Mouse (Mus musculus) neural tube, embryonic 14.5 days (tissue): ENCODE results near the gene Scd3. TPM values are rescaled to one million over a fixed set of nuclear protein-coding genes. Genes with fewer than 3 reads are reported as not detected.
A peak's percentile ranks its signal among the peaks of the same experiment; 100 is the strongest.

Experiments used
- ATAC-seq: fragments of 200-750 bp; cut with Nextera tagmentation; 2 replicates; pipeline ENCODE4 v1.8.0; 2017; ENCODE audit warnings: low read depth, mild to moderate bottlenecking, moderate TSS enrichment, moderate library complexity
- H3K27ac ChIP-seq: fragments of 300-500 bp; sonication (generic); 2 replicates; pipeline ENCODE4 v1.5.1; 2014; ENCODE audit warnings: low read depth, mild to moderate bottlenecking, control low read depth, low read length, moderate library complexity, mixed read lengths
- H3K27me3 ChIP-seq: fragments of 300-500 bp; sonication (generic); 2 replicates; pipeline ENCODE4 v1.6.1; 2014; ENCODE audit warnings: low read length; ENCODE audit not compliant: control insufficient read depth, insufficient read depth
- H3K36me3 ChIP-seq: fragments of 300-500 bp; sonication (generic); 2 replicates; pipeline ENCODE4 v1.6.1; 2014; ENCODE audit warnings: low read length, mixed read lengths; ENCODE audit not compliant: control insufficient read depth, insufficient read depth
- H3K4me1 ChIP-seq: fragments of 300-500 bp; sonication (generic); 2 replicates; pipeline ENCODE4 v1.6.1; 2014; ENCODE audit warnings: low read length; ENCODE audit not compliant: control insufficient read depth, insufficient read depth
- H3K4me2 ChIP-seq: fragments of 300-500 bp; sonication (generic); 2 replicates; pipeline ENCODE4 v1.6.1; 2014; ENCODE audit warnings: mild to moderate bottlenecking, low read depth, low read length, control low read depth
- H3K4me3 ChIP-seq: fragments of 300-500 bp; sonication (generic); 2 replicates; pipeline ENCODE4 v1.5.1; 2014; ENCODE audit warnings: low read depth, low read length, control low read depth, mixed read lengths
- H3K9ac ChIP-seq: fragments of 300-500 bp; sonication (generic); replicated peaks from 2 replicates; pipeline ENCODE4 v1.6.1; 2014; ENCODE audit warnings: low read depth, mild to moderate bottlenecking, control low read depth, low read length, mixed read lengths
- H3K9me3 ChIP-seq: fragments of 300-500 bp; sonication (generic); 2 replicates; pipeline ENCODE4 v1.6.1; 2016; ENCODE audit warnings: low read length; ENCODE audit not compliant: control insufficient read depth
- WGBS: fragments of 180-500 bp; shearing (Covaris S2); extraction: QIAGEN DNeasy Blood & Tissue Kit; methylation state at CpG from one replicate; pipeline ENCODE4 v1.1.7; 2014; 5-methylcytosine and 5-hydroxymethylcytosine counted together
- polyA plus RNA-seq: library from polyadenylated mRNA; unstranded; fragments of >200 nt; fragmentation: Nextera tagmentation; extraction: Ambion mirVana; gene quantifications from 2 replicates; pipeline ENCODE4 v1.2.1, GENCODE M21; 2014

The Scd3 gene
- polyA plus RNA-seq, 1 experiment from 2014 or later: 4.0 TPM

DNA sequence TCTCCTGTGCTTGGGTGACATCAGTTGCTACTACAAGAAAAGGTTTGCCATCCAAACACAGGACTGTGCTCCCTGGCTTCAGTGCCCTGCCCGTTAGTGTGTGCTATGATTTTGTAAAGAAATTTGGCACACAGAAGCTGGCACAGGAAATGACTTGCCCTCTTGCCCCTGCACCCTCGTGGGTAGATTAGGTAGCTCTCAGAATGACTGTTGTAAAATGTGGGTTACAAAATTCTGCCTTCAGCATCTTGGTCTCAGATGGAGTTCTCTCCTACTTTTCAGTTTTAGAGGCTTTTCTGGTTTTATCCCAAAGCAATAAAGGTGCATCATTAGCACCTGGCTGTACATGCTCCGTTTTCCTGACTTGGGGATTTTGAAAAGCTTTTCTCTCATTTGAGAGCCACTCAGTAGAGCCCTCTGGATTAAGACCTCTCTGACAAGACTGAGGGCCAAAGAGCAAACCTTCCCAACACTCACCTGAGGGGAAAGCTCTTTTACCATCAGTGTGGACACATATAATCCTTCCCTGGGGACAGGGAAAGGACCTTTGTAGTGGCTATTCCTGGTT lies 15.0 kb downstream of the Scd3 start:
- H3K9me3 ChIP-seq: no peaks in the 10 kb centered on the region
- no peak for ATAC-seq
- no peak overlapping the region for H3K4me3 ChIP-seq
- H3K27me3 ChIP-seq: no peaks in the 10 kb centered on the region
- no peak overlapping the region for H3K9ac ChIP-seq
- WGBS: 79% methylated on average over 3 of the region's 3 CpGs
- H3K4me2 ChIP-seq: no peak overlapping the region
- H3K36me3 ChIP-seq: no peaks in the 10 kb centered on the region
- H3K4me1 ChIP-seq: no peaks in the 10 kb centered on the region
- no peak overlapping the region for H3K27ac ChIP-seq

DNA sequence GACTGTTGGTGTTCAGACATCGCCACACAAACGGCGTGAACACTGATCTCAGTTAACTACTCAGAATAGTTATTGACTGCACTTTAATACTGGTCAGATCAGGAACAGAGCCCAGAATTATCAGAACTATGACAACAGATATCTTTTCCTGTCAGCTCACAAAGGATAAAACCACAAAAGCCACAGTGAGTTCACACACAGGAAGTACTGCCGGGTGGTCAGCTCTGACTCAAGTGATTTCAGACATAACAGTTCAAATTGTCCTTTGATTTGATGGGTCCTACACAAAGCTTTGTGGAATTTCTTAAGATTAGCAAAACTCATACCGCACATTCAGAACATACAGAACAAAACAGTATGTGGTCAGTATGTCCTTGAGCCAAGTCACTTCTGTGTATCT lies 22.7 kb downstream of the Scd3 start:
- no peak overlapping the region for H3K27ac ChIP-seq
- no peak overlapping the region for H3K4me2 ChIP-seq
- H3K9ac ChIP-seq: no peak overlapping the region
- no peak for ATAC-seq
- H3K4me1 ChIP-seq: no peaks in the 10 kb centered on the region
- WGBS: 96% methylated on average over 5 of the region's 5 CpGs
- H3K4me3 ChIP-seq: no peak overlapping the region
- H3K36me3 ChIP-seq: no peaks in the 10 kb centered on the region
- no peaks in the 10 kb centered on the region for H3K27me3 ChIP-seq
- H3K9me3 ChIP-seq: no peaks in the 10 kb centered on the region

DNA sequence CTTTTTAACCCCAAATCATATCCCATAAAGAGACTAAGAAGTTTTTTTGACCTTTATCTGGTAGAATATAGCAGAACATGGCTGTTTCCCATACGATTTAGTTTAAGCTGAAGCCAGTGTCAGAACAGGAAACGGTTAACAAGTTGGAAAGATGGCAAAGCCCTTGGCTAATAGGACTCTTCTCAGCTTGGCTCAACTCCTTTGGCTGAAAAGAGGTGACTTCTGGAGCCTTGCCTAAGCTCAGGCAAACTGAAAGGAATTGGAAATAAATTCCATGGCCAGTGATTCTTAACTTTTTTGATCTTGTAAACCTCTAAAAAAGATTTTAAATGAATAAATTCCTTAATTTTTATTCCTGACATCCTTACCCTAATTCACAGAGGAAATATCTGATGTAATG lies 26.7 kb downstream of the Scd3 start:
- H3K4me1 ChIP-seq: no peaks in the 10 kb centered on the region
- whole genome bisulfite sequencing: 75% methylated on average over 2 of the region's 2 CpGs
- ATAC-seq: no peak
- no peaks in the 10 kb centered on the region for H3K9me3 ChIP-seq
- no peak overlapping the region for H3K4me2 ChIP-seq
- H3K36me3 ChIP-seq: no peaks in the 10 kb centered on the region
- no peak overlapping the region for H3K27ac ChIP-seq
- H3K27me3 ChIP-seq: no peaks in the 10 kb centered on the region
- H3K9ac ChIP-seq: no peak overlapping the region
- no peak overlapping the region for H3K4me3 ChIP-seq

- Histone ChIP-seq H3K4me1 (no peaks in the 10 kb centered on the region), H3K4me3 (no peak overlapping the region), H3K4me2 (no peak overlapping the region), H3K27ac (no peak overlapping the region), H3K9ac (no peak overlapping the region), H3K9me3 (no peaks in the 10 kb centered on the region), H3K27me3 (no peaks in the 10 kb centered on the region), H3K36me3 (no peaks in the 10 kb centered on the region)
- WGBS: 75% methylated on average over 3 of the region's 3 CpGs
- ATAC-seq: no peak
Observed at GRCm38 (mm10) chr19:44230212-44230611, 27.1 kb downstream of the Scd3 start.

GRCm38 (mm10) chr19:44231608-44232151 lies 28.6 kb downstream of the Scd3 start:
- no peaks in the 10 kb centered on the region for H3K27me3 ChIP-seq
- WGBS: 93% methylated on average over 4 of the region's 4 CpGs
- no peak overlapping the region for H3K27ac ChIP-seq
- H3K9ac ChIP-seq: no peak overlapping the region
- no peak overlapping the region for H3K4me2 ChIP-seq
- no peaks in the 10 kb centered on the region for H3K4me1 ChIP-seq
- no peaks in the 10 kb centered on the region for H3K36me3 ChIP-seq
- no peak overlapping the region for H3K4me3 ChIP-seq
- no peaks in the 10 kb centered on the region for H3K9me3 ChIP-seq
- ATAC-seq: no peak

- 22% methylated on average over 19 of the region's 19 CpGs for WGBS
- ATAC-seq: no peak
- no peaks in the 10 kb centered on the region for H3K36me3 ChIP-seq
- H3K27ac ChIP-seq: no peak overlapping the region
- no peaks in the 10 kb centered on the region for H3K4me1 ChIP-seq
- no peaks in the 10 kb centered on the region for H3K27me3 ChIP-seq
- H3K4me2 ChIP-seq: peak overlapping the region; percentile 37
- H3K9me3 ChIP-seq: no peaks in the 10 kb centered on the region
- H3K4me3 ChIP-seq: peak overlapping the region; percentile 10; the same call in 1 of the 2 replicates
- peak overlapping the region; percentile 21; the same call in 1 of the 2 replicates for H3K9ac ChIP-seq
Observed at GRCm38 (mm10) chr19:44237471-44238006, 34.5 kb downstream of the Scd3 start.

GRCm38 (mm10) chr19:44238906-44239305 lies 35.8 kb downstream of the Scd3 start:
- no peaks in the 10 kb centered on the region for H3K27me3 ChIP-seq
- no peak overlapping the region for H3K27ac ChIP-seq
- no peaks in the 10 kb centered on the region for H3K9me3 ChIP-seq
- no peaks in the 10 kb centered on the region for H3K4me1 ChIP-seq
- H3K9ac ChIP-seq: no peak overlapping the region
- H3K4me2 ChIP-seq: no peak overlapping the region
- no peak for ATAC-seq
- H3K4me3 ChIP-seq: no peak overlapping the region
- 82% methylated on average over 2 of the region's 2 CpGs for WGBS
- no peaks in the 10 kb centered on the region for H3K36me3 ChIP-seq

DNA sequence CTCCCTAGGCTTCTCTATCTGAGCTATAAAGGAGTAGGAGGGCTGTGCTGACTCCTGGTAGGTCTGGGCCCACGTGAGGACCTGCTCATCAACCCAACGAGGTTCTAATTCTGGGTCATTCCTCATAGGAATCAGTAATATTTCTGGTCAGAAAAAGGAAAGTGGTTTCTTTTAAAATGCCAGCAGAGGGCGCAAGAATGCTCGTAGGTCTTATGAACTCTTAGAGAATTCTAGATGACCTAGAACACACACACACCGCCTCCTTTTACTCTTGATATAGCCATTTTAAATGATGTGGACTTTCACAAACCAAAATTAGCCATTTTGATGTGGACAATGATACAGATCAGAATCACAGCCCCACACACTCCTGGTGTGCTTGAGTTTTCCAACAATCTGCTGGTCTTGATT lies 42.7 kb downstream of the Scd3 start:
- Histone ChIP-seq H3K9me3 (no peaks in the 10 kb centered on the region), H3K9ac (no peak overlapping the region), H3K36me3 (no peaks in the 10 kb centered on the region), H3K27ac (no peak overlapping the region), H3K4me3 (no peak overlapping the region), H3K27me3 (no peaks in the 10 kb centered on the region), H3K4me2 (peak overlapping the region; percentile 19; the same call in 1 of the 2 replicates), H3K4me1 (peaks cover 16% of the 10 kb centered on the region)
- ATAC-seq: no peak
- WGBS: 4% methylated on average over 5 of the region's 5 CpGs

- H3K4me3 ChIP-seq: no peak overlapping the region
- ATAC-seq: no peak
- peak overlapping the region; percentile 86; the same call in 1 of the 2 replicates for H3K4me2 ChIP-seq
- H3K27me3 ChIP-seq: no peaks in the 10 kb centered on the region
- no peak overlapping the region for H3K9ac ChIP-seq
- no peaks in the 10 kb centered on the region for H3K9me3 ChIP-seq
- H3K27ac ChIP-seq: no peak overlapping the region
- no peaks in the 10 kb centered on the region for H3K36me3 ChIP-seq
- peaks cover 16% of the 10 kb centered on the region for H3K4me1 ChIP-seq
- WGBS: 50% methylated on average over 11 of the region's 11 CpGs
Observed at GRCm38 (mm10) chr19:44246341-44246911, 43.4 kb downstream of the Scd3 start.
